Mouse (Mus musculus) effector memory CD4-positive, alpha-beta T cell, adult 5 months (primary cell): ENCODE results near the gene Snd1. TPM values are rescaled to one million over a fixed set of nuclear protein-coding genes. Genes with fewer than 3 reads are reported as not detected.

Experiments
- polyA plus RNA-seq: library from polyadenylated mRNA; unstranded; fragments of 100-300 nt; shearing (Covaris generic); gene quantifications from one replicate; pipeline ENCODE4 v1.2.1, GENCODE M21; 2017

Snd1 gene
- 105 TPM for polyA plus RNA-seq

DNA sequence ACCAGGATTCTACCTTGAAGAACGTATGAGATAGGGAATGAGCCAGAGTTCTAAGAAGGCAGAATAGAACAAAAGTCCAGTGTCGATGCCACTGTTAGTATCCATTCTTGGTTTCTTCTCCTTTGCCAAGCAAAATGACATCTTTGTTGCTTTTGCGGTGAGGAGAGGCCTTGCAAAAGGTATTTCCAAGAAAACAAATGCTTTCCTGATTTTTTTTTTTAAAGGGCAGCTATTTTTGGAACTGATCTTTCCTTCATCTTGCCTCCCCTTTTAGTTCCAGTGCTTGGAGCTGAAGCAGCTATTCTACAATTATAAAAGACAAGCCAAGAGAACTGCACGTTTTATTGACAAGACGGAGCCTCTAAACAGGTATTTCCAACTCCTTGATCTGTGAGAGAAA lies at the start of gene Snd1:
Gene Snd1 (plus strand): TSS at position 301 of the 400 bp plus-strand sequence.

DNA sequence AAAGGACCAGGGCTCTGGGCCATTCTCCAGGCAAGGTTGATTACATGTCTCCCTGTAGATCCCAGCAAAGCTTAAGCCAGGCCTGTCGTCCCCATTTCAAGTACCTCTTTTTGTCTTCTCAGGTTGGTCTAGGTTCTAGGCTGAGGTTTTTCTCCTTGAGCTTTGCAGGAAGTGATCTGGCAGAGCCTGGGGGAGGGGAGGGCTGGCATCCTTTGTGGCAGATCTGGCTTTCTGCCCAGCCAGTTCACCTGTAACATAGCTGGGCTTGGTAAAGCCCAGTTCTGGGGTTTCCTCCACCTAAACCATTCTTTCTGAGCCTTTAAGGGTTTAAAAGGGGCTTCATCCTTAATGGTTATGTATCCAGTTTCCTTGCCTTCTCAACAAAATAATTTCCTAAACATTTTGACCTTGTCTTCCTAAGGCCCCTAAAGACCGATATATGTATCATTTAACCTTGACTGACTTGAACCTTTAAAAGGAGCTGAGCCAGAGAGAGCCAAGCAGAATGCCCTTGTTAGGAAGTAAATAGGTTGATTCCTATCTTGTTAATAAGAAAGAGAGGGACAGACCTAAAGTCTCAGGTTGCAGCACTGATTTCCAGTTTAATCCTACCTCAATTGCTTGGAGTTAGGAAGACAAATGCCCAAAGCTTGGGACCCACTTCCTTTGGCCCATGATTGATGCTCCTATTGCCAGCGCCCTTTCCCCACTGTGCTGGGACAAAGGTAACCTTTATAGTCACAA lies 47.7 kb upstream of the Snd1 start, which contains the start of gene Fscn3:
Gene Fscn3 (plus strand): TSS at position 694 of the 744 bp plus-strand sequence.

GRCm38 (mm10) chr6:28428290-28428689 lies 46.6 kb upstream of the Snd1 start, which contains the start of gene Gcc1:
TSS of gene Gcc1 (minus strand) at chr6:28428390.

DNA sequence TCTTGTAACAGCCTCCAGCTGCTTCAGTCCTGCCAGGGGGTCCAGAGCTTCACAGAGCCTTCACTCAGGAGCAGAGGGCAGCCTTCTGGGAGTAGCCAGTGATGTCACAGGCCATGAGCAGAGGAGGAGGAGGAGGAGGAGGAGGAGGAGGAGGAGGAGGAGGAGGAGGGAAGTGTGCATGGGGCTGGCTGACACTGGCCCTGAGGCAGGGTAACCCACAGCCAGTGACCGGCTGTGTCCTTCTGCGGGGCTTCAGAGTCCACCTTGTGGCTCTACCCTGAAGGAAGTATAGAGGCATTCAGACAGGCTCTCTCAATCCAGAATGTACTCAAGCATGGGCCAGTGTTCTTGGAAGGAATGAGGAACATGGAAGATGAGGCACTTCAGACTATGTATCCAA lies 25.7 kb upstream of the Snd1 start, which contains the start of gene Pax4:
Gene Pax4 (minus strand): TSS at position 101 of the 400 bp plus-strand sequence.

DNA sequence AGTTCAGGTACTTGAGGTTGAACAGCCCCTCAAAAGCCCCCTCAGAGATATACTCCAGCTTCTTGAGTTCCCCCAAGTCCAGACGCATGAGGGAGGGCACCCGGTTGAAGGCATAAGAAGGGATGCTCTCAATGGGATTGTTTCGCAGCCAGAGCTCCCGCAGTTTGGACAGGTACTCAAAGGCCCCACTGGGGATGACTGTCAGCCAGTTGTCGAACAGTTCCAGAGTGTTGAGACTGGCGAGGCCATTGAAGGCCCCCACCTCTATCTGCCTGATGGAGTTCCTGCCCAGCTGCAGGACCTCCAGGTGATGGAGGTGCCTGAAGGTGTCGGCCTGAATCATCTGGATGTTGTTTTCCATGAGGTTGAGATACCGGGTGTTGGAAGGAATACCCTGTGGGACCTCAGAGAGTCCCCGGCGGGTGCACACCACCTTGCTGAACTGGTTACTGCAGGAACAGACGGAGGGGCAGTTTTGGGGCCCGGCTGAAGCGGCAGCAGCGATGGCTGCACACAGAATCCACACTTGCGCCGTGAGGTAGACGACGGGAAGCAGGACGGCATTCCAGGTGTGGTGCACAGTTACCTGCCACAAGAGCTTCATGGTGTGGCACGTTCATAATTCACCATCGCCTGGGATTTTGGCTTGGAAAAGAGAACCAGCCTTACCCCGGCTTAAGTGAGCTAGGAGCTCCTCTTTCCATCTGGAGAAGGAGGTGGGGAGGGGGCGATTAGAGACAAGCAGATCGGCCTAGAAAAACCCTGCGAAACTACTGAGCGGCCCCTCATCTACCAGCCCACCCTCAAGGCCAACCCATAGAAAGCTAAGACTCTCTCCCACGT lies 356.3 kb downstream of the Snd1 start, which contains the start of gene Lrrc4:
Gene Lrrc4 (minus strand): TSS at position 737 of the 843 bp plus-strand sequence.

Other genes with a start within 250 kb of the Snd1 start
- gene Zfp800, start 77.1 kb upstream of the Snd1 start, polyA plus RNA-seq, result 49.0 TPM
- gene Arf5, start 51.6 kb upstream of the Snd1 start, polyA plus RNA-seq, result 244 TPM
- gene Fscn3, start 47.4 kb upstream of the Snd1 start, polyA plus RNA-seq, result not detected
- gene Gcc1, start 46.7 kb upstream of the Snd1 start, polyA plus RNA-seq, result 15.4 TPM
- gene Pax4, start 25.8 kb upstream of the Snd1 start, polyA plus RNA-seq, result not detected